Mouse (Mus musculus) retina, postnatal 1 day (tissue): Measurements from ENCODE around the gene Abcc4.

Source experiments
- DNase-seq: peaks from one replicate; pipeline ENCODE4 v3.0.0-alpha.2; 2012

Abcc4 gene

GRCm38 (mm10) chr14:118635493-118636183, 70.4 kb downstream of the Abcc4 start:
- peak; percentile 47 for DNase-seq

GRCm38 (mm10) chr14:118629649-118630048, 76.4 kb downstream of the Abcc4 start:
- no peak for DNase-seq

- DNase-seq, result no peak
These were observed 84.6 kb downstream of the Abcc4 start for GRCm38 (mm10) chr14:118621449-118621789.

- DNase-seq, result no peak
These were observed 85.1 kb downstream of the Abcc4 start for GRCm38 (mm10) chr14:118620773-118621448.

- DNase-seq, result peak; percentile 64
These were observed 89.2 kb downstream of the Abcc4 start for GRCm38 (mm10) chr14:118616698-118617311.

GRCm38 (mm10) chr14:118613734-118614133, 92.3 kb downstream of the Abcc4 start:
- DNase-seq, result no peak

GRCm38 (mm10) chr14:118611714-118612113, 94.3 kb downstream of the Abcc4 start:
- DNase-seq, result no peak

GRCm38 (mm10) chr14:118610786-118611185, 95.2 kb downstream of the Abcc4 start:
- no peak for DNase-seq

- DNase-seq, result no peak
These were observed 97.1 kb downstream of the Abcc4 start for GRCm38 (mm10) chr14:118608816-118609465.

GRCm38 (mm10) chr14:118608317-118608716, 97.7 kb downstream of the Abcc4 start:
- no peak for DNase-seq

GRCm38 (mm10) chr14:118606476-118606875, 99.5 kb downstream of the Abcc4 start:
- DNase-seq, result no peak

GRCm38 (mm10) chr14:118604903-118605302, 101.1 kb downstream of the Abcc4 start:
- DNase-seq, result no peak

GRCm38 (mm10) chr14:118602031-118602430, 104.0 kb downstream of the Abcc4 start:
- no peak for DNase-seq

GRCm38 (mm10) chr14:118600746-118601145, 105.3 kb downstream of the Abcc4 start:
- peak; percentile 34 for DNase-seq

- DNase-seq, result no peak
These were observed 107.3 kb downstream of the Abcc4 start for GRCm38 (mm10) chr14:118598757-118599156.

GRCm38 (mm10) chr14:118594463-118594862, 111.6 kb downstream of the Abcc4 start:
- DNase-seq, result no peak

GRCm38 (mm10) chr14:118591477-118592403, 114.3 kb downstream of the Abcc4 start:
- peak; percentile 75 for DNase-seq

- DNase-seq, result no peak
These were observed 123.6 kb downstream of the Abcc4 start for GRCm38 (mm10) chr14:118582333-118582941.

GRCm38 (mm10) chr14:118581673-118582072, 124.3 kb downstream of the Abcc4 start:
- no peak for DNase-seq

- DNase-seq, result no peak
These were observed 126.8 kb downstream of the Abcc4 start for GRCm38 (mm10) chr14:118579013-118579728.

- DNase-seq, result no peak
These were observed 128.1 kb downstream of the Abcc4 start for GRCm38 (mm10) chr14:118577895-118578294.
